Mouse (Mus musculus) liver, embryonic 18 days (tissue): ENCODE data around the gene Thsd1. TPM values are rescaled to one million over a fixed set of nuclear protein-coding genes. Genes with fewer than 3 reads are reported as not detected.

Experiments used
- polyA plus RNA-seq: library from polyadenylated mRNA; depleted of rRNA; stranded (reverse); fragments of >200 nt; gene quantifications from 2 replicates; pipeline ENCODE4 v1.2.3, GENCODE M21; 2012; rRNA removed

Thsd1 gene
- 1.7 and 2.2 TPM in 2 replicates for polyA plus RNA-seq

GRCm38 (mm10) chr8:22227061-22227877 lies at the start of gene Thsd1:
Gene Thsd1 (plus strand): TSS chr8:22227313.

GRCm38 (mm10) chr8:22185431-22186397 lies 41.4 kb upstream of the Thsd1 start, which contains the start of gene Ckap2:
Gene Ckap2 (minus strand): TSS chr8:22185819.

GRCm38 (mm10) chr8:22192660-22193431 lies 34.3 kb upstream of the Thsd1 start, which contains the start of gene Vps36:
Gene Vps36 (plus strand): TSS chr8:22192809.

GRCm38 (mm10) chr8:22282999-22283491 lies 55.9 kb downstream of the Thsd1 start, which contains the start of gene Tpte:
Gene Tpte (plus strand): TSS chr8:22283441.

Other genes with a start within 250 kb of the Thsd1 start
- 7.0 and 9.3 TPM in 2 replicates for gene Atp7b, start 167.0 kb upstream of the Thsd1 start, polyA plus RNA-seq
- 5.4 and 5.7 TPM in 2 replicates for gene Alg11, start 166.6 kb upstream of the Thsd1 start, polyA plus RNA-seq
- gene Nek5, start 102.3 kb upstream of the Thsd1 start, polyA plus RNA-seq = 0.14 and 0.15 TPM in 2 replicates
- gene Nek3, start 60.9 kb upstream of the Thsd1 start, polyA plus RNA-seq = 1.5 and 1.6 TPM in 2 replicates
- 10.5 and 12.2 TPM in 2 replicates for gene Ckap2, start 41.5 kb upstream of the Thsd1 start, polyA plus RNA-seq
- 5.2 and 5.3 TPM in 2 replicates for gene Vps36, start 34.5 kb upstream of the Thsd1 start, polyA plus RNA-seq
- gene Tpte, start 56.1 kb downstream of the Thsd1 start, polyA plus RNA-seq = not detected in 2 replicates
- 14.8 and 17.8 TPM in 2 replicates for gene Slc25a15, start 171.3 kb downstream of the Thsd1 start, polyA plus RNA-seq
- 15.5 and 15.8 TPM in 2 replicates for gene Mrps31, start 184.0 kb downstream of the Thsd1 start, polyA plus RNA-seq